Mouse (Mus musculus) c-Kit-positive CD71-positive TER-119-positive erythroid progenitor cells, embryonic 14.5 days (primary cell): Measurements from ENCODE around the gene Usp24.
"Not testable (repeated sequence)": the region's sequence is repeated elsewhere in the genome, so short reads cannot be mapped to it uniquely, and the experiment has no call there.

Source experiments
- DNase-seq: peaks from one replicate; pipeline ENCODE4 v3.0.0-alpha.2; 2013; ENCODE audit warnings: low spot score

Usp24 gene

DNA sequence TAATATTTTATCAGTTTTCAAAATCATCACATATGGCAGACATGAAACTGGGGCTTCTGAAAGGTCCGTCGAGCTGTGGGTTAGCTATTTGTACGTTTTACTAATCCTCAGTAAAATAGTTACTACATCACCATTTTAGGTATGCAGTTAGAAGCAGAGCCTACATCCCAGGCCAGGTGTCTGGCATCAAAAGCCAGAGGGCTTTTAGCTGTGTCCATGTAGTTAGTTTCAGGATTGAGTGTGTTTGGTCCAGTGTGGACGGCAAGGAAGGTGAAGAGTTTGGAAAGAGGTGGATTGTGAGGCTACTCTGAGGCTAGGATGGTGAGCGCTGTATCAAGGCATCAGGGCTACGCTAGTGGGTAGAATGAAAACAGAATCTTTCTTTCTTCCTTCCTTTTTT lies 3.0 kb downstream of the Usp24 start:
- DNase-seq = no peak

DNA sequence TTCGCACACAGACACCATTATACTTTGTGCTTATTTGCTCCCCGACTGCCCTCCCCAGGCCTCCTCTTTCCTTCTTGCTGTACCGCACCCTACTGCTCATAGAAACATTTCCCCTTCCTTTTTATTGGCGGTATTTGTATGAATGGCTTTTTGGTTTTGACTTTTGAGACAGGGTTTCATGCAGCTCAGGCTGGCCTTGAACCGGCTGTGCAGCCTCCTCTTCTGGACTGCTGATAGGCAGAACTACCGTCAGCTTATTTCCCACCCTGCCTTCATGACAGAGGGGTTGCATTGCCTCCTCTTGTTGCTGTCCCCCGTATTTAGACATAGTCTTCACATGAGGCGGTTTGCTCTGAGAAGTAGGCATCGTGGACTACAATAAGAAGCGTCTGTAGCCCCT lies 6.8 kb downstream of the Usp24 start:
- DNase-seq = no peak

DNA sequence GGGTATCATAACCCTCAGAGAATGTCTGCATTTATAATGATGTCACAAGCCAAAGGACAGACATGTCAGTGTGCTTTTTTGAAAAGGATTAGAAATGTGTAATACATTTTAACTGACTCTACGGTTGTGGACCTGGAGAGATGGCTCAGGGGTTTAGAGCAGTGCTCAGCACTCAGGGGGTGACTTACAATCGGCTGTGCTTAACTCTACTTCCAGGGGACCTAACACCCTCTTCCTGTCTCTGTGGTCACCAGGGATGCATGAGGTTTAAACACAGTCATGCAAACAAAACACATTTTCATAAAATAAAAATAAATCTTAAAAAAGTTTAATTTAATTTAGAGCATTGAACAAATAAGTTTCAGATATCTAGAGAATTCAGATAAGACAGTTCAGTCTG lies 7.3 kb downstream of the Usp24 start:
- no peak for DNase-seq

DNA sequence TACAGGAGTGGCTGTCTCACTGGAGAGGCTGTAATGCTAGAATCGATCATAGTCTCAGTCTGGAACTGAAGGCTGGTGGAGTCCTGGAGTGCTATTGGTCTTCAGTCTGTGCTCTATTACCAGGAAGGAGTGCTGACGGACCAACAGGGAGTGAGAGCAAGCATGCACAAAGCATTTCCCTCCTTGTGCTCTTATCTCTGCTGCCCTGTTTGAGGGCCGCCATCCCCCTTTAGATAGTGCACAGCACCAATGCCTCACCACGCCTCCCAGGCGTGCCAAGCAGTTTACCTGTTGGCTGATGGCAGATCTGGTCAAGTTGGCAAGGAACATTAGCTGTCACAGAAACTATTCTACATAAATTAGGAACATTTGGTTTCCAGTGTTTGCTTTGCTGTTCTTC lies 11.4 kb downstream of the Usp24 start:
- peak; percentile 79 for DNase-seq

DNA sequence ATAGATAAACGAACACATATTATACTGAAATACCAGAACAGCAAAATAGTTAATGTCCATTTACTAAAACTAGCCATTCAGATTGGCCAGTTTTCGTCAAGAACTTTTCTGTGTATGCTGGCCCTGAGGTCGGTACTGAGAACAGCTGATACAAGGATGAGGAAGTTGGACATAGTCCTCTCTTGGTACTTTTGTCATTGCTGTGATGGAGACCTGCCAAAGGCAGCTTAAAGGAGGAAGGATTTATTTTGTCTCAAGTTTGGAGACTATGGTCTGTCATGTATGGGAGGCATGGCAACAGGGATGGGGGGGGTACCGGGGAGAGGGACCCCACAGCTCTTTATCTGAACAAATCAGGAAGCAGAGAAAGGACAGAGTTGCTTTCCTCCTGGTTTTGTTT lies 12.7 kb downstream of the Usp24 start:
- no peak for DNase-seq

DNA sequence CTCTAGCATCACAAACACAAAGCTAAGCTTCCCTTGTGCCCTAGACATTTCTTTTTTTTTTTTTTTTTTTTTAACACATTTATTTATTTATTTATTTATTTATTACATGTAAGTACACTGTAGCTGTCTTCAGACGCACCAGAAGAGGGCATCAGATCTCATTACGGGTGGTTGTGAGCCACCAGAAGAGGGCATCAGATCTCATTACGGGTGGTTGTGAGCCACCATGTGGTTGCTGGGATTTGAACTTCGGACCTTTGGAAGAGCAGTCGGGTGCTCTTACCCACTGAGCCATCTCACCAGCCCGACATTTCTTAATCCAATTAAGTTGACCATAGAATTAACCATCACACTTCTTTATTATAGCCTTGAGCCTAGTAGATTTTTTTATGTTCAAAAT lies 13.2 kb downstream of the Usp24 start:
- not testable (repeated sequence) for DNase-seq

DNA sequence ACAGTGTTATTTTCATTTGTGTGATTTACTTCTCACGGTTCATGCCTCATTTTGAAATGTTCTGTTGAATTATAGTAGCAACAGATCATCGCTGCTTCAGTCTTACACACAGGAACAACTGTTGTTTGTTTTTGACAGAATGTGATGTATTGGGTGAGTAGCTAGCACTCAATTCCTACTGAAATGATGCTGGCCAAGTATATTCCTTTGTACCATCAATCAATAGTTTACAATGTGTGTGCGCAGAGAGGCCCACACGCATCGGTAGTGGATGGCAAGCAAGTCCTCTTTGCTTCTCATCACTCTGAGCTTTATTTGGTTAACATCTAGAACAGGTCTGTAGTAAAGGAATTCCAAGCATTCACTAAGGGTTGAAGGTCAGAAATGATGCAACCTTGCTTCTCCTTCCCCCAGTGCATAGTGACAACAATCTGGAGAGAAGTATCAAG lies 14.4 kb downstream of the Usp24 start:
- no peak for DNase-seq

DNA sequence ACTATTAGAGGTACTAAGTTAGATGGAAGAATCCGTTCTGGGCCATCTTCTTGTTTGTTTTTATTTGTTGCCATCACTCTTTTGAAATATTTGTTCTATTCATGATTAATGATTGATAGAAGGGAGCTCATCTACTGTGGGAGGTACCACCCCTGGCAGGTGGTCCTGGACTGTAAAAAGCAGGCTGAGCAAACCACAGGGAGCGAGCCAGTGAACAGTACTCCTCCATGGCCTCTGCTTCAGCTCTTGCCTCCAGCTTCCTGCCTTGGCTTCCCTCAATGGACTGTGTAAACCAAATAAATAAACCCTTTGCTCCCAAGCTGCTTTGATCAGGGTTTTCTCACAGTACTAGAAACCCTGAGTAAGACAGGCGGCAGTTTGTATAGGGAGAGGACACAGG lies 17.1 kb downstream of the Usp24 start:
- DNase-seq = no peak

DNA sequence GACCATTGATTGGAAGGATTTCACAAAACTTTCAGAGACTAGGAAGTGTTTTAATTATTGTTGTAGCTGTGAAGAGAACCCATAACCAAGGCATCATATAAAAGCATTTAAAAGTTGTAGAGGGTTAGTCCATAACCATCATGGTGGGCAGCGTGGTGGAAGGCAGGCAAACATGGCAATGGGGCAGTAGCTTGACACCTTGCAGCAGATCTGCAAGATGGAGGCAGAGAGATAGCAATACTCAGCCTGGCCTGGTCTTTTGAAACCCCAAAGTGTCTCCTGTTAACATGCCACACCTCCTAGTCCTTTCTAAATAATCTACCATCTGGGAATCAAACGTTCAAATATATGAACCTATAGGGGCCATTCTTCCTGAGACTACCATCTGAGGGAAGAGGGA lies 17.6 kb downstream of the Usp24 start:
- DNase-seq = no peak

DNA sequence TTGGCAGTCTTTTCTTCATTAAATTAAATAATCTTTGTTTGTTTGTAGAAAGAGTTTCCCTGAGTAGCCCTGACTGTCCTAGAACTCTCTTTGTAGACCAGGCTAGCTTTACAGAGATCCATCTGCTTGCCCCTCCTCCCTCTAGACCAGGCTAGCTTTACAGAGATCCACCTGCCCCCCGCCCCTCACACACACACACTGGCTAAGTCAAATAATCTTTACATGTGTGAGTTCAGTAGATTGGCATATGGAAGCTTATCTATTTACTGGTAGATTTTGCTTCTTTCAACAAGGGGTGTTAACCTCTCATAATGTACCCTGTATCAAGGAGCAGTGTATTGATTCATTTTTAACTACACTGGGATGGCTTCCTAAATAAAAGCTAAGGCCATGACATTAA lies 19.8 kb downstream of the Usp24 start:
- DNase-seq = no peak

DNA sequence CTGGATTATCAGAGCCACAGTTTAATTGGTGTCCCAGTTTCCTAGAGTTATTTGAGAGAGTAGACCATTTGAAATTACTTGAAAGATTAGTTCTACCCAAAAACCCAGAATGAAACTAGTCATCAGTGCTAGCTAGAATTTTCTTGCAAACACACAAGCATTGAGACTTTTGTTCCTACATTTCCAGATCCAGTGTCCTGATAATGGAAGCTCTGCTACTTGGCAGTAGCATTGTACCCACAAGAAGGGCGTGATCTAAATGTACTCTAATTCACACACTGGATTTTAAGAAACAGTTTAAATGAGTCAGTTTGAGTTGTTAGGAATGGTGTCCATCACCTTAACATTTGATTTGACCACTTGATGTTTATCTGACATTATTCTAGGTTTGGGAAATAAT lies 31.7 kb downstream of the Usp24 start:
- no peak for DNase-seq

DNA sequence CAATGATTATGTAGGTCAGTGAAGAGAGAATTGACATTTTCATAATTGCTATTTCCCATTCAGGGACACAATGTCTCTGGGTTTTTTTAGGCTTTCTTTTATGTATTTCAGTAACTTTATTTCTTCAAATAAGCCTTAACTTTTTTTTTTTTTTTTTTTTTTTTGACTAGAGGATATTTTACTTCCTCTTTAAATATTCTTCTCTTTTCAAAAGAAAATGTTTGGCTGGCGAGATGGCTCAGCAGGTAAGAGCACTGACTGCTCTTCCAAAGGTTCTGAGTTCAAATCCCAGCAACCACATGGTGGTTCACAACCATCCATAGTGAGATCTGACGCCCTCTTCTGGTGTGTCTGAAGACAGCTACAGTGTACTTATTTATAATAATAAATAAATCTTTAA lies 39.0 kb downstream of the Usp24 start:
- not testable (repeated sequence) for DNase-seq

DNA sequence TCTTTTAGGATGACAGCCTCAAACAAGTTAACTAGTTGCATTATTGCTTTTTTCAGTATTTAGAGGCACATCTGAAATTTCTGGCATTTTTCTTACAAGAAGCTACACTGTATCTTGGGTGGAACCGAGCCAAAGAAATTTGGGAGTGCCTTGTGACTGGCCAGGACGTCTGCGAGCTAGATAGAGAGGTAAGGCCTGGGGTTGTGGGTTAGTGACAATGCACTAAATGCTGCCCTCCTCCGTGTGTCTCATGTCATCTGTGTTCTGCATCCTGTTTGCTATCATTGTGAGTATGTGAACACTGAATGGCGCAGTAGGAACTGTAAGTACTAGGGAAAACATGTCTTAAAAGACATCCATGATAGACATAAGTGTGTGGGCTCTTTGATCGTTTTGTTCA lies 54.0 kb downstream of the Usp24 start:
- no peak for DNase-seq

DNA sequence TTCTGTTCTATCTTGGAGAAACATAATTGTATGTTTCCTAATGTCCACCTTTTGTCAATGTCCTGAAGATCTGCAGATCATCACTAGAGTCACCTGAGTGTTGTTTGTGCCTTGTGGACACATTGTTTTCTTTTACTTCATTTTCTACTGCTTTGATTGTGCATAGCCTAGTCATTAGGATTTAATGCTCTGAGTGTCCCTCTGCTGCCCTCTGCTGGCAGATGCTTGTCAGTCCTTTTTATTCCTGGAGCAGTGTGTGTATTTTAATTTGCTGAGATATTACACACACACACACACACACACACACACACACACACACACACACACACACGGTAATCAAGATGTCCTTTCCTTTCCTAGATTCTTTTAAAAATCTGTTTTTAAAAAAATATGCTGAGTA lies 59.8 kb downstream of the Usp24 start:
- peak; percentile 83 for DNase-seq

DNA sequence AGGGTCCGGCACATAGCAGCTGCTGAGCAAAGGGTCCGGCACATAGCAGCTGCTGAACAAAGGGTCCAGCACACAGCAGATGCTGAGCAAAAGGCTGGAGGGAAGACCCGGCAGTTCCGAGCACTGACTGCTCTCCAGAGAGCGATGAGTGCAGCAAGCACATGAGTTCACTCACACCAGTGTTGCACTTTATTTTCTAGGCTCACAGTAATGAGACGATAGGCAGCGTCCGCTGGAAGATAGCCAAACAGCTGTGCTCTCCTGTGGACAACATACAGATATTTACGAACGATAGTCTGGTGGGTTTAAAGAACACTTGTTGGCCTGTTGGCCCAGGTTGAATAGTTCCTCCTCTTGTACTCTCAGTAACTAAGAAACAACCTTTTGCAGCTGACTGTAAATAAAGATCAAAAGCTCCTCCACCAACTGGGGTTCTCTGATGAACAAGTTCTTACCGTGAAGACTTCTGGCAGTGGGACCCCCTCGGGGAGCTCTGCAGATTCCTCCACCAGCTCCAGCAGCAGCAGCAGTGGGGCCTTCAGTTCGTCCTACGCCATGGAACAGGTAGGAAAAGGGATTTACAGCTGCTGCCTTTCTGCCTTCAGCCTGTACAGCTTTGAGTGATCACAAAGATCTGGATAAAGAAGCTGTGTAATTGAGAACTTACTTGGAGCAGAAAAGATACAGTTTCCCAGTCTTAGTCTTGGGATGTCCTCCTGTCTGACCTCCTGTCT lies 63.0 kb downstream of the Usp24 start:
- DNase-seq = no peak

DNA sequence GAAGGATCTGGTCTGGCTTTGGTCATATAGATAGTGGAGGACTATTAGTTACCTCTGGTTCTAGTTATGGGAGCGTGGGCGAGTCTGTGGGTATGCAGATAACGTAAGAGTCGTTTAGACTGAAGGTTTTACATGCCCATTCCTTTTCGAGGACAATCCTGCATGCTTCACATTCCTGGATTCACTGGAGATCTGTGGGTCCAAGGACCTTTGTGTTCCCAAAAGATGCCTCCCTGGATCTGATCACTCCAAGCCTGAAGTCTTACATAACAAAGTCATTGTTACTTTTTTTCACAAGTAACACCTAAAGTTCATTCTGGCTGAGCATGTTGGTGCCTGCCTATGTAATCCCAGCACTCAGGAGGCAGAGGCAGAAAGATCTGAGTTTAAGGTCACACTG lies 65.1 kb downstream of the Usp24 start:
- no peak for DNase-seq

DNA sequence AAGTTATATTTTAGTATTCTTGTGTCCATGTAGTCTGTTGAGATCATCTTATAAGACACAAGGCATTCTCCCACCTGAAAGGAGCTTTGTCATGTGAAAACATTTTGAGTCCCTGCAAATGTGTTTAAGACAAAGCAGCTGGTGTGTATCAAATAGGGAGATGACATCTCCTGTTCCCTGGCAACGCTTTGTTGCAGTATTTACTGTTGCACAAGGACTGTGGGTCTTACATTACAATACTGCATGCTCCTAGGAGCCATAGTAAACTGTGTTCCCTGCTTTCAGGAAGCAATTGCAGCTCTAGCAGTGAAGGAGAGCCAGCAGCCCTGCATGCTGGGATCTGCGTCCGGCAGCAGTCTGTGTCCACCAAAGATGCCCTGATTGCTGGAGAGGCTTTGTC lies 73.9 kb downstream of the Usp24 start:
- DNase-seq = no peak

DNA sequence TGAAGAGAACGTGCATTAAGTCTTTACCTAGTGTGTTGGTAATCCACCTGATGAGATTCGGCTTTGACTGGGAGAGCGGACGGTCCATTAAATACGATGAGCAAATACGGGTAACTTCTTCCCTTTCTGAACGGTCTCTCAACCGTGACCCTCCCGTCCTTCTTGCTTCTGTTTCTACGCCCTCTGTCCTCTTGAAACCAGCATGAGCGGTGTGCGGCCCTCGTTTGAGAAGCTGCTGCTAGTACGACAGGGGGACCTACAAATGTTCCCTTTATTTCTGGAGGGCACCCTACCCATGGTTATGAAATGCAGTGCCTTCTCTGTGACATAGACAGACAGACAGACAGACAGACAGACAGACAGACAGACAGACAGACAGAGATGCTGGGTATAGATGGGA lies 93.6 kb downstream of the Usp24 start:
- DNase-seq = no peak

DNA sequence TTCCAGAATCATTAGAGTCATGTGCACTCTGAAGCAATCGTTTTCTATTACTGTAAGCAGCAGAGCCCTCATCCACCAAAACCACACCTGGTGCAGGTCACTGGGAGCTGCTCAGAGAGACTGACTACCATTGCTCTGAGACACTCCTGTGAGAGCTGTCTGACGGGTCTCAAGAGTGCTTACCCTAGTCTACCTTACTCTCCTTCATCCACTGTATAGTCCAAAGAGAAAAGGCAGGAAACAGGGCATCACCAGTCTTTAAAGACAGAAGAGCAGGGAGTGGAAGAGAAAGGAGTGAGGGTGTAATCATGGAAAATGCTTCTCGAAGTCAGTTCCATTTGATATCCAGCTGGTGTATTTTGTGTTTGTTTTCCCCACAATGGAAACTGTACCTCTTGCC lies 103.2 kb downstream of the Usp24 start:
- DNase-seq = no peak

DNA sequence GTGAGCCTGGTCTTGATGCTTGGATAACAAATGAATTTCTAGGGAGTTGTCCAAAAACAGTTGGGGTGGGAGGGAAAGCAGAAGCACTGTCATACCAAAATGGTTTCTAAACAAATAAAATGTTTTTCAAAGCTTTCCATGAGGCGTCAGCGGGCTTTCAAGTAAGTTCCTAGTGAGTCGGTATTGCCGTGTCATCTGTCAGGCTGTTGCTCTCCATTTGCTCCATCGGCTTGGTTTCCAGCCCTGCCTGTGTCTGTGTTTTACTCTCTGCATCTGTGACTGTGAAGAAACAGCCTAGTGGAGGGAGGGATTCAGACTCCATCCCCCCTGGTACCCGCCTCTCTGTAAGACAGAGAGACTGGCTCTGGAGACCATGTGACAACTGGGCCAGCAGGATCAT lies 103.8 kb downstream of the Usp24 start:
- no peak for DNase-seq

DNA sequence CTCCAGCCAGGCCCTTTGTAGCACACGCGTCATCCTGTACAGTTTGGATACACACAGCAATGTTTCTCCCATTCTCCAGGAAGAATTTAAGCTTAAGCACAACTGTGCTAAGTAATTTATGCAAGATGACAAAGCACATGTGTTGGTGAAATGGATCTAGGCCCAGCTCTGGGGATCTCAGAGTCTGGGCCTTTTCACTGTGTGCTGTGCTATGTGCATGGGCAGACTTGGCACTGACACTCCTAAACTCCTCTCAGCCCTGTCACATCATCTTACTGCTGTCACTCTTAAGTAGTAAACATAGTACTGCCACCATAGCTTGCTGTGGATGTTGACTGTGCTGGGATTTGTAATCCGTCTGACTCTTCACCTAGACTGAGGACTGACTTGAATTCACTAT lies 106.6 kb downstream of the Usp24 start:
- no peak for DNase-seq

DNA sequence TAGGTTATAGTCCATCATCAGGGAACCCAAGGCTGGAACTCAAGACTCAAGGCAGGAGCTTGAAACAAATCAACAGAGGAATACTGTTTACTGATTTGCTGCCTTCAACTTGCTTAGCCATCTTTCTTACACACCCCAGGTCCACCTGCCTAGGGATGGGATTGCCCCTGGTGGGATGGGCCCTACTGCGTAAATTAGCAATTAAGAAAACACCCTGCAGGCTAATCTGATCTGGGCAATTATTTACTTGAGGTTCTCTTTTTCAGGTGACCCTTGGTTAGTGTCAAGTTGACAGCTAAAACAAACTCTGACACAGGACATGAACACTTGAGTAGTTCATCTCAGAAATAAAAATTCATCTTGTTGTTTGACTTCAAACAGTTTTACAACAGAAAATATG lies 108.5 kb downstream of the Usp24 start:
- no peak for DNase-seq

DNA sequence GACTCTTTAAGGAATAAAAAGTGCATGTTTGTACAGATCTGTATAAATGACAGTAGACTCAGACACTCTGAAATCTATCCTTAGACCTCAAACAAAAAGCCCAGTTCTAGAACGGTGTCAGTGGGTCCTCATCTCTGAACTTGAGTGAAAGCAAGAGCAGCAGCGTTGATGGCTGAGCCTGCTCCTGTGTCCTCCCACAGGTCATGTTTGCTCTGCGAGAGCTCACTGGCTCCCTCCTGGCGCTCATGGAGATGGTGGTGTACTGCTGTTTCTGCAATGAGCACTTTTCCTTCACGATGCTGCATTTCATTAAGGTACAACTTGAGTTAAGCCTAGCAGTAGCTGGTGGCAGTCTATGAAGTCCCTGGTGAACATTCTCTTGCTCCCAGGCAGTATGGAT lies 110.3 kb downstream of the Usp24 start:
- DNase-seq = no peak

DNA sequence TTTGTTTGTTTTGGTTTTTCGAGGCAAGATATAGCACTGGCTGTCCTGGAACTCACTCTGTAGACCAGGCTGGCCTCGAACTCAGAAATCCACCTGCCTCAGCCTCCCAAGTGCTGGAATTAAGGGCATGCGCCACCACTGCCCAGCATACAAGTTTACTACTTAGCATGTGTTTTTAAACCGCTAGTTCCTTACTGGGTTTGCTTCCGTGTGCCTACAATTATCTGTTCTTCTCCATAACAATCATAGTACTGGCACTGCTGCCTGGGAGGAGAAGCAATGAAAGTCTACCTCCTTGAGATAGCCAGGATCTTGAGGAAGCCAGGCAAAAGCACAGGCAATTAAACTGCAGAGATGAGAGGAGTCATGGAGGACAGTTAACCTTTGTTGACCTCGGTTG lies 112.6 kb downstream of the Usp24 start:
- DNase-seq = no peak

DNA sequence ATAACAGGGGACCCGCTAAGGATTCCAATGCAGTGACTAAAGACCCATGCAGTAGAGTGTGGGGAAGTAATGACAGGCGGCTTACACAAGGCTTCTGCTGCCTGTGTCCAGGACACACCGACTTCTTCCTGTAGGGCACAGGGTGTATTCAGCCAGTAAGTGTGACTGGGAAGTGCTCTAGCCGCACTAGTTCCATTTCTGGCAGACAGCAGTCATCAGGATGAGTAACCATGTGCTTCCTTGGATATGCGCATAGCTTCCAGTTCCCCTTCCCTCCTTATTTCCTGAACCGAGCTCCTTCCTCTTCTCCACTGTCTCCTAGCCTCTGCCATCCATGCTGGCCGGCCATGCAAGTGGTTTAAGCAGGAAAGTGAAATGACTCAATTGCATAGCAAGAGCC lies 113.1 kb downstream of the Usp24 start:
- DNase-seq = no peak
